Mouse (Mus musculus): ENCODE measurements around the gene Snx10.

Snx10 gene

GRCm38 (mm10) chr6:51533467-51534200 is 9.9 kb downstream of the Snx10 start:
- no peak for DNase-seq

GRCm38 (mm10) chr6:51535571-51535970 is 11.9 kb downstream of the Snx10 start:
- no peak for DNase-seq

GRCm38 (mm10) chr6:51540525-51540924 is 16.8 kb downstream of the Snx10 start:
- no peak for DNase-seq

- DNase-seq = peak; percentile 76
Observed at GRCm38 (mm10) chr6:51541422-51541821, 17.7 kb downstream of the Snx10 start.

GRCm38 (mm10) chr6:51542147-51542546 is 18.4 kb downstream of the Snx10 start:
- DNase-seq = no peak

GRCm38 (mm10) chr6:51543639-51544117 is 20.0 kb downstream of the Snx10 start:
- DNase-seq = no peak

- peak; percentile 44 for DNase-seq
Observed at GRCm38 (mm10) chr6:51544118-51544681, 20.5 kb downstream of the Snx10 start.

GRCm38 (mm10) chr6:51545219-51545859 is 21.6 kb downstream of the Snx10 start:
- peak; percentile 48 for DNase-seq

- DNase-seq = no peak
Observed at GRCm38 (mm10) chr6:51546085-51546484, 22.4 kb downstream of the Snx10 start.

GRCm38 (mm10) chr6:51548757-51549156 is 25.1 kb downstream of the Snx10 start:
- no peak for DNase-seq

- DNase-seq = no peak
Observed at GRCm38 (mm10) chr6:51551267-51551802, 27.6 kb downstream of the Snx10 start.

- no peak for DNase-seq
Observed at GRCm38 (mm10) chr6:51556562-51556961, 32.9 kb downstream of the Snx10 start.

GRCm38 (mm10) chr6:51558311-51558710 is 34.6 kb downstream of the Snx10 start:
- DNase-seq = no peak

- DNase-seq = no peak
Observed at GRCm38 (mm10) chr6:51566771-51567680, 43.3 kb downstream of the Snx10 start.

GRCm38 (mm10) chr6:51569086-51569485 is 45.4 kb downstream of the Snx10 start:
- no peak for DNase-seq

GRCm38 (mm10) chr6:51573136-51573535 is 49.4 kb downstream of the Snx10 start:
- DNase-seq = no peak

- no peak for DNase-seq
Observed at GRCm38 (mm10) chr6:51574132-51574531, 50.4 kb downstream of the Snx10 start.

GRCm38 (mm10) chr6:51578415-51578814 is 54.7 kb downstream of the Snx10 start:
- DNase-seq = no peak

- peak; percentile 80 for DNase-seq
Observed at GRCm38 (mm10) chr6:51580040-51580680, 56.5 kb downstream of the Snx10 start.

GRCm38 (mm10) chr6:51581418-51581817 is 57.7 kb downstream of the Snx10 start:
- DNase-seq = no peak

GRCm38 (mm10) chr6:51582051-51582450 is 58.4 kb downstream of the Snx10 start:
- DNase-seq = no peak

GRCm38 (mm10) chr6:51585980-51586379 is 62.3 kb downstream of the Snx10 start:
- DNase-seq = peak; percentile 71
